Mouse (Mus musculus): ENCODE results near the gene Il1rl2.

Gene Il1rl2

GRCm38 (mm10) chr1:40378794-40379193, 54.4 kb downstream of the Il1rl2 start:
- DNase-seq (ENCODE audit: low spot score in 2 of 2), result peak; percentile 62 to 86

DNA sequence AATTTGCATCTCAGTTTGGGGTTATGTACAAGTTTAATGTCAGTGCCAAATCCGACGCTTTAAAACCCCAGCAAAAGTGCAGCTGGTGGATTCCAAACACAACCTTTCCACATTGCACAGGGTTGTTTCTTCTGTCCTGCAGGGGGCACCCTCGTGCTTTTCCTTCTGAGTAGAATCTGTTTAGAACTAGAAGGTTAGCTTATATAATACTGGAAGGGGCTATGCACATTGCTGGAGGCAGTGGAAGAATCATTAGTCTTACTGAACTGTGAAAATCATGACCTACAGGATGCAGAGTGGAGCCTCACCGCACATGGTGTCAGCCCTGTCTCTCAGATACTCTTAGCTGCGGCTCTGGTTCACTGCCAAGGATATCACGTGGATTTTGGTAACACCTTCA, 55.7 kb downstream of the Il1rl2 start:
- peak; percentile 48 to 82 for DNase-seq (ENCODE audit: low spot score in 2 of 2)

DNA sequence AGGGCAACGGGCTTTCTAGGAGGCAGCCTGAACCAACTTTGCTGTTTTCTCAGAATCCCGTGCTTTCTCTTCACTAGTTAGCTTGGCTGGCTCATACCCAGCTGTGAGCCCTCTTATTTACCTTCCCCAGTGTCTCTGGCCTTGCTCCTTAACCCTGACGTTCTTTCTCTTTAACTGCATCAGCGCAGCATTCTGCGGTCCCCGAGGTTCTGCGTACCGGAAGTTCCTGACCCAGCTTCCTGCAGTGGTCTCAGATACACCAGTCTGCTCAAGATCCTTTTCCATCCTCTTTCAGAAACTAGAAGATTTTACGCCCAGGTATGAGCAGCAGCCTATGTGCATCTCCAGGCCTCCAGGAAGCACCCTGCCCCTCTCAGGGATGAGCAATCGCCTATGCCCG, 56.6 kb downstream of the Il1rl2 start:
- no peak for DNase-seq (ENCODE audit: low spot score in 2 of 2)

DNA sequence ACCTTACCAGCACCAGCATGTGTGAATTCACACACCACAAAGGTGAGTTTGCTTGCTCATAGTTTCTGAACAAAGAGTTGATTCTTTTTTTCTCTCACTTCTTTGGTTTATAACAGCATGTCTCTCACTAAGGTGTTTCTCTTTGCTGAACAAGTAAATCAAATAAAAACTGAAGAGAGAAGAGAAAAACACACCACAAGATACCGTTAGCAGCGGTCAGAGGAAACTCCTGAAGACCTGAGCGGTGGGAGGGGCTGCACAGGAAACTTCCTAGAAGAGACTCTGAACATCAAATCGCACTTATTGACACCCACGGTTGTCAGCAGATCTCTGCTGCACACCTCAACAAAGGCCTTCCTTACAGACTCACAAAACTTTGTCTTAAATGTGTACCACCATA, 58.4 kb downstream of the Il1rl2 start:
- no peak for DNase-seq (ENCODE audit: low spot score in 2 of 2)

- DNase-seq (ENCODE audit: low spot score in 2 of 2), result no peak
Measured at GRCm38 (mm10) chr1:40384931-40385545, 60.6 kb downstream of the Il1rl2 start.

DNA sequence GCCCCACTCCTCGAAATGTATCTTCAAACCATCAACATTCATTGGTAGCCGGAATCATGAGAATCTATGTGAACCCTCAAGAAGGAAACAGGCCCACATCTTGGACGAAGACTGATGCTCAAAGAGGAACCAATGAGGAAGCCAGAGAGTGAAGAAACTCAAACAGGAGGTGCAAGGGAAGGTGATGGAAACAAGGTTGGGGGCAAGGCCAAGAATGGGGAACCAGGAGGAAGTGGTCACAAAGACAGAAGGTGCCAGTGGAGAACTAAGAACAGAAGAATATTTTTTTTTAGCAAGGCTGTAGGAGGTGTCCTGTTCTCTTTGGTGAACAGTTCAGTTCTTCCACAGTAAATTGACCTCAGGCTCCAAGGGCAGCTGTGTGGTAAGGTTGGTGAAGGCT, 67.0 kb downstream of the Il1rl2 start:
- no peak for DNase-seq (ENCODE audit: low spot score in 2 of 2)

- DNase-seq (ENCODE audit: low spot score in 2 of 2), result no peak
Measured at GRCm38 (mm10) chr1:40392535-40392934, 68.1 kb downstream of the Il1rl2 start.

DNA sequence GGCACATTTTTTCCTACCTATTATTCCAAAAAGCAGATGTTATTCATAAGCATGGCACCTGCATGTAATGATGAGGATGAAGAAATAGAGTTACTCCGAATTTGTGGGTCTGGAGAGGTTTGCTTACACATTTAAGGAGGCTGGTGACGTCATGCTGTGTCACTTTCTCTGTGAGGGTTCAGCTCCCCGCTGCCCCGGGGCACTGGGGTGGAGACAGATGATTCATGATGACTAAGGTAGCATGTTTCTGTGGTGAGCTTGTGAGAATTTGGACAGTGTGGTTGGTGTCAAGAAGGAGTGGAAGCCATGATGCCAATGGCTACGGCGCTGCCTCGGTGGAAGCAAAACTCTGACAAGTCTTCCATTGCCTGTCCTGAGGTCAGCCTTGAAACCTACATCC, 68.8 kb downstream of the Il1rl2 start:
- no peak for DNase-seq (ENCODE audit: low spot score in 2 of 2)

- no peak for DNase-seq (ENCODE audit: low spot score in 2 of 2)
Measured at GRCm38 (mm10) chr1:40399639-40400038, 75.2 kb downstream of the Il1rl2 start.

GRCm38 (mm10) chr1:40404682-40405081, 80.3 kb downstream of the Il1rl2 start:
- DNase-seq (ENCODE audit: low spot score in 2 of 2), result no peak

DNA sequence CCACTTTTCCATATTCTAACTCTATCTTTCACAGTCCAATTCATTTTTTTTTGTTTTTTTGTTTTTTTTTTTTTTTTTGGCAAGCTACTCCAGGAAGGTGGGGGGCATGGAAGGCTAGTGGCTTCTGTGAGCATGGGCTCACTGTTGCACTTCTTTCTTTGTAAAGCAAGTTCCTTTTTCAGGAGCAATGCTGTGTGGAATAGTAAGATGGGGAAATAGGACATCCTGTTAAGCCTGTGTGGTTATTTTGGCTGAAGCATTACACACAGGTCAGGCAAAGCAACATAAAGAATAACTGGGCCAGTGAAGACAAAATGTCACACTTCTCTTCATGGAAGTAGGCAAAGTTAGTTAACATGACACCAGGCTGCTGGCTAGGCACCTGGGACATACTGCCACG, 85.5 kb downstream of the Il1rl2 start:
- no peak for DNase-seq (ENCODE audit: low spot score in 2 of 2)

DNA sequence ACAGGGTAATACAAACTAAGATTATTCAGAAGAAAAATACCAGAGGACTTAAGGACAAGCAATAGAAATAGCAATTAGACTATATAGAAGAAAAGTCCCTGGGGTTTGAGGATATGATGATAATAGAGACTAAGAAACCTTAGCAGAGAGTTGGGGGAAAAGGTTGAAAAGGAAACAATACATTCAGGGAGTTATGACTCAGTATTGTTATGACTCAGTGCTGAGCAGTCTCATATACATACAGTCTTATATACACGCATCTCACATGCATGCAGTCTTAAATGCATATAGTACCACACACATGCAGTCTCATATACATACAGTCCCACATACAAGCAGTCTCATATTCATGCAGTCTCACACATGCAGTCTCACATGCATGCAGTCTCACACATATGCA, 88.6 kb downstream of the Il1rl2 start:
- DNase-seq (ENCODE audit: low spot score in 2 of 2), result no peak

DNA sequence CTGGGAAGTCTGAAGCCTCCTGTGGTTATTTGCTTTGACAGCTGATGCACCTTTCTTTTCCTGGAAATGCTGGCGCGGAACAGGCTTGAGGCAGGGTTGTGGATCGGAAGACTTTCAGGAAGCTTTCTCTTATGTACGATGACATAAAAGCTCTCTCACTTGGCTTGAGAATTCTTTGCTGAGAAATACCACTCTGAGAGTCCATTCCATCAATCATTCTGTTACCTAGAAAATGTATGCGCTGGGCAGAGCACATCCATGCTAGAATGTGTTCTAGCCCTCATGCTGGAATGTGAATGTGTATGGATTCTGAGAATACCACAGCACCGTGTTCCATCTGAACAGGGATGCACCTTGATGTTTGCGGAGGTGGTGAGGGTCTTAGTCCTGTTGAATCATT, 89.9 kb downstream of the Il1rl2 start:
- DNase-seq (ENCODE audit: low spot score in 2 of 2), result no peak

- DNase-seq (ENCODE audit: low spot score in 2 of 2), result no peak
Measured at GRCm38 (mm10) chr1:40414863-40415656, 90.7 kb downstream of the Il1rl2 start.

- DNase-seq (ENCODE audit: low spot score in 2 of 2), result no peak
Measured at GRCm38 (mm10) chr1:40417034-40417433, 92.6 kb downstream of the Il1rl2 start.
